Mouse (Mus musculus) CD4-positive, CD25-positive, alpha-beta regulatory T cell (primary cell): ENCODE data around the gene Arhgef18. TPM values are rescaled to one million over a fixed set of nuclear protein-coding genes. Genes with fewer than 3 reads are reported as not detected.

ENCODE experiments used
- polyA plus RNA-seq: library from polyadenylated mRNA; unstranded; fragments of 100-300 nt; shearing (Covaris generic); gene quantifications from one replicate; pipeline ENCODE4 v1.2.1, GENCODE M21; 2017

Gene Arhgef18
- 113 TPM for polyA plus RNA-seq

GRCm38 (mm10) chr8:3392771-3393710 lies at the start of gene Arhgef18:
Arhgef18 (plus strand) TSS chr8:3393006.

GRCm38 (mm10) chr8:3353189-3353810 lies 39.5 kb upstream of the Arhgef18 start, which contains the start of gene A430078G23Rik:
A430078G23Rik (plus strand) TSS chr8:3353415.

GRCm38 (mm10) chr8:3467006-3467885 lies 74.4 kb downstream of the Arhgef18 start, which contains the start of gene Pex11g:
Pex11g (minus strand) TSS chr8:3467680.

GRCm38 (mm10) chr8:3470562-3470961 lies 77.8 kb downstream of the Arhgef18 start, which contains the start of gene Tex45:
Tex45 (plus strand) TSS chr8:3470862.

GRCm38 (mm10) chr8:3492901-3493844 lies 100.4 kb downstream of the Arhgef18 start, which contains the start of gene Zfp358:
Zfp358 (plus strand) TSS chr8:3493138.

GRCm38 (mm10) chr8:3500235-3501090 lies 107.7 kb downstream of the Arhgef18 start, which contains the start of gene Mcoln1:
Mcoln1 (plus strand) TSS chr8:3500457.

Other genes with a start within 250 kb of the Arhgef18 start
- 23.9 TPM for gene Insr, start 113.4 kb upstream of the Arhgef18 start, polyA plus RNA-seq
- gene A430078G23Rik, start 39.6 kb upstream of the Arhgef18 start, polyA plus RNA-seq: 102 TPM
- 7.5 TPM for gene Pex11g, start 74.7 kb downstream of the Arhgef18 start, polyA plus RNA-seq
- 0.16 TPM for gene Tex45, start 77.9 kb downstream of the Arhgef18 start, polyA plus RNA-seq
- 9.0 TPM for gene Zfp358, start 100.1 kb downstream of the Arhgef18 start, polyA plus RNA-seq
- 132 TPM for gene Mcoln1, start 107.5 kb downstream of the Arhgef18 start, polyA plus RNA-seq
- gene Pnpla6, start 122.4 kb downstream of the Arhgef18 start, polyA plus RNA-seq: 42.3 TPM
- not detected for gene C330021F23Rik, start 175.0 kb downstream of the Arhgef18 start, polyA plus RNA-seq
- gene Camsap3, start 194.3 kb downstream of the Arhgef18 start, polyA plus RNA-seq: 0.29 TPM
- gene Xab2, start 228.3 kb downstream of the Arhgef18 start, polyA plus RNA-seq: 113 TPM
- gene Pet100, start 228.5 kb downstream of the Arhgef18 start, polyA plus RNA-seq: 116 TPM
- gene Pcp2, start 232.5 kb downstream of the Arhgef18 start, polyA plus RNA-seq: not detected
- gene Stxbp2, start 237.9 kb downstream of the Arhgef18 start, polyA plus RNA-seq: 228 TPM